Mouse (Mus musculus) frontal cortex, postnatal 25 days (tissue): ENCODE data around the gene Efhc1.

Source experiments
- DNase-seq, 2 experiments: peaks; one replicate each; pipeline ENCODE4 v3.0.0; 2022; ENCODE audit warnings: low spot score in 2 of 2

Gene Efhc1

GRCm38 (mm10) chr1:20951799-20952198 lies 373 bp downstream of the Efhc1 start:
- no peak for DNase-seq

GRCm38 (mm10) chr1:20954876-20955275 lies 3.5 kb downstream of the Efhc1 start:
- DNase-seq, result no peak

DNA sequence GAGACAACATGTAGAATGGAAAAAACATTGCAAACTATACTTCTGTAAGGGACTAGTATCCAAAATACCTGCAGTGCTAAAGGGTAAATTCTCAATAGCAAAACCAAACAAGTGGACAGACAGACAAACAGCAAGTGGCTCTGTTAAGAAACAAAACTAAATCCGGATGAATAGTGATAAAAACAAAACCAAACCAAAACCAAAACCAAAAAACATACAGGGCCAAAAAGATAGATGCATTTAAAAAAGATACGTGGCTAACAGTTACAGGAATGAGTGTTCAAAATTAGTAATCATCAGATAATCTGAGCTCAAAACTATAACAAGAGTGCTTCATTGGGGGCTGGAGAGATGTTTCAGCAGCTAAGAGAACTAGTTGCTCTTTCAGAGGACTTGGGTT lies 18.2 kb downstream of the Efhc1 start:
- DNase-seq, result no peak

DNA sequence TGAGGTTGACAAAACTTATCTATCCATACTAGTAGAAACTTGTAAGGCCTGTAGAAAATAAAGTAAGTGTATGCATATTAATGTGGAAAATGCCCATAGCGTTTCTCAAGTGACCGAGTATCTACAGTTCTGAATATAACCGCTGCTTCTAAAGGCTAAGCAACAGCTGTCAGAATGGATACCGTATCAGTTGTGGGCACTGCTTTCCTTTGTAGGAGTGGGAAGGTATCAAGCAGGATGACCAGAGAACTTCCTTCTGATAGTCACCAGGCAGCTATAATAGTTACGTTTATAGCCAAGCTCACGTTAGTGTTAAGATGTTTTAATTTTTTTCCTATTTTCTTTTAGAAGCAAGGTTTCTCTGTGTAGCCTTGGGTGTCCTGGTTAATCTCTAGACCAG lies 22.0 kb downstream of the Efhc1 start:
- no peak for DNase-seq

DNA sequence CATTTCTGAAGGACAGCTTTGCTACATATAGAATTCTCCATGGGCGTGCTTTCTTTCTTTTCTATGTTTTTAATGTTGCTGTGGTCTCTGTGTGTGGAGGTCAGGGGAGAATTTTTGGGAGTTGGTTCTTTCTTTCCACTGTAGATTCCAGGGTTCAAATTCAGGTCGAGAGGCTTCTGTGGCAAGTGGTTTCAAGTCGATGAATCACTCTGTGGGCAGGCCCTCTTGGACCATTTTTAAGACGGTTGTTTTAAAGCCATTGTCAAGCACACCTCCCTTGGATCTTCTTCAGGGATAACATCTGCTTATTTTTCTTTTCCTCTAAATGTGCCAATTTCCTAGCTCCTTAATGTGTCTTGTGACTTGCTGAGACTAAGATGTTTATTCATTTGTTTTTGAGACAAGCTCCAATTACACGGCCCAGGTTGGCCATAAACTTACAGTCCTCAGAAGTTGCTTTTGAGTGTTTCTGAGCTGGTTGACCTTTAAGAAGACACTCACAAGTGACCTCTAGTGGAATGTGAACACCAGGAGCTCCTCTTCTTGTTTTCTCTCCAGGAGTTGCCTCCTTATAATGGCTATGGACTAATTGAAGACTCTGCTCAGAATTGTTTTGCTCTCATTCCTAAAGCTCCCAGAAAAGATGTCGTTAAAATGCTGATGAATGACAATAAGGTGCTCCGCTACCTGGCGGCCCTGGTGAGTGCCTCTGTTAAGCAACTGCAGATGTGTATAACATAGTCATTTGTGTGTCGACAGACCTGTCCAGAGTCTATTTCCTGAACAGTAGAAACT lies 23.1 kb downstream of the Efhc1 start:
- DNase-seq, result no peak

- DNase-seq, result no peak
These were observed 29.1 kb downstream of the Efhc1 start for GRCm38 (mm10) chr1:20980553-20980952.

- DNase-seq, result no peak
These were observed 30.3 kb downstream of the Efhc1 start for GRCm38 (mm10) chr1:20981764-20982163.

DNA sequence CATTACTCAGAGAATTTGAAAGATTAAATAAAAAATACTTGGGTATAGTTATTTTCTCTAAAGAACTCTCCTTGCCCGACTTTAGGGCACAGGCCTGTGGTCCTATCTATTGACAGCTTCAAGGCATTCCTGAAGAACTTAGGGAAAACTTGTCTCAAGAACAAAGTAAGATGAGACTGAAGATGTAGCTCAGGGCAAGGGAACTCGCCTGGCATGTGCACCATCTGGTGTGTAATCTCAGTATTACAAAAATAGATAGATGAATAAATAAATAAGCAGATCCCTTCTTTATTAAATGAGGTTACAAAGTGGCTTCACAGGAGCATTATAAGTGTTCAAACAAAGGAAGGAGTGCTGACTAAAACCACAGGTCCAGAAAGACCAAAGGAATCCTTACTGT lies 32.7 kb downstream of the Efhc1 start:
- no peak for DNase-seq

- no peak for DNase-seq
These were observed 33.2 kb downstream of the Efhc1 start for GRCm38 (mm10) chr1:20984582-20984981.

GRCm38 (mm10) chr1:20986378-20987056 lies 35.1 kb downstream of the Efhc1 start:
- DNase-seq, result no peak

GRCm38 (mm10) chr1:20989461-20990083 lies 38.1 kb downstream of the Efhc1 start:
- no peak for DNase-seq

- no peak for DNase-seq
These were observed 42.3 kb downstream of the Efhc1 start for GRCm38 (mm10) chr1:20993690-20994089.

GRCm38 (mm10) chr1:20994338-20994737 lies 42.9 kb downstream of the Efhc1 start:
- DNase-seq, result no peak

DNA sequence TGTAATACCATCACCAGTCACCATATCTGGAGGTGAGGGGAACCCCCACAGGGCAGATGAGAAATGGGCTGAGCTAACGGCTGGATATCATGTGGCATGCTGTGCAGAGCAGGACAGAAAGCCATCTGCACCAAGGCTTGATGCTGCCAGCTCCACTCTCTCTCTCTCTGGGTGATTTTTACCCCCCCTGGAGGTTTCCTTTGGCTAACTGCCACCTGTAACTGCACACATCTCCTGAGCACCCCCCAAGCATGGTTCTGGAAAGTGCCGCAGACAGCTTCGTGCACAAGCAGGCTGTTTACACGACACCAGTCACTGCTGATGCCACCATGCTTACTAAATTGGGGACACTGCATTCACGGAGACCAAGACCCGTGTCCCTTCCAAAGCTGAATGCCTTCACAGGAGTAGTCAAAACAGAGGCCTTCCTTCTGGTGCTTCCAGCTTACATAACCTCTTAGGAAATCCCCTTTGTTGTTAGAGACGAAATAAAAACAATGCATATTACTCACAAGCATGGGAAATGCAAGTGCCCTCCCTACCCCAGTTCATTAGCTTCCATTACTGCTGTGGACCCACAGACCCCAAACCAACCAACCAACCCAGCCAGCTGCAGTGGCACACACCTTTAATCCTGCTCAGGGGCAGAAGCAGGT lies 44.0 kb downstream of the Efhc1 start:
- no peak for DNase-seq

DNA sequence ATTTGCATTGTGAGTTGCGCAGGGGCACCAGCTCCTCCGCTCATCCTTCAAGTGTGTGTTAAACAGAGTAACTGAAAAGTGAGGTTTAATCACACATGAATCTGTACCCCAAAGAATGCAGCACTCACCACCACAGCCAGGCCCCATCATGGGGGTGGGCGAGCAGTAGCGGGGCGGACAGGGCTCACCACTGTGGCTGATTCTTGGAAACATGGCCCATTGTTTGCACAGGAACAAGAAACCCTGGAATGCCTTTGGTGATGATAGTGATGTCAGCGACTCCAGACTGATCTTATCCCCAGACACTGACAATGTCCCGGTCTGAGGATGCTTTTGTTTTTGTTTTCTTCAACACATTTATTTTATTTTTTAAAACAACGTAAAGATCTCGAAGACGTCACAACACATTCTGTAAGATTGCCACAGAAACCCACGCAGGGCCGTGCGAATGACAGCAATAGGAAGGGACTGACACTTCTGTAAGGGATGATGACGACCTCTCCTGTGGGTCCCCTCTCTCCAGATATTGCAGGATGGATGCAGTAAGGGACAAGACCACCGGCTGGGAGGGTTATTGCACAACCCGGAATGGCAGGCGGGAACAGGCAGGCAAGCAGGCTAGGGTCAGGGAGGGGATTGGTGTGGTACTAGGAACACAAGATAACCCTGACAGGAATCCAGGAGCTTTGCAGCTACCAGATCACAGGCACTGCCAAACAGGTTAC lies 45.3 kb downstream of the Efhc1 start:
- no peak for DNase-seq

DNA sequence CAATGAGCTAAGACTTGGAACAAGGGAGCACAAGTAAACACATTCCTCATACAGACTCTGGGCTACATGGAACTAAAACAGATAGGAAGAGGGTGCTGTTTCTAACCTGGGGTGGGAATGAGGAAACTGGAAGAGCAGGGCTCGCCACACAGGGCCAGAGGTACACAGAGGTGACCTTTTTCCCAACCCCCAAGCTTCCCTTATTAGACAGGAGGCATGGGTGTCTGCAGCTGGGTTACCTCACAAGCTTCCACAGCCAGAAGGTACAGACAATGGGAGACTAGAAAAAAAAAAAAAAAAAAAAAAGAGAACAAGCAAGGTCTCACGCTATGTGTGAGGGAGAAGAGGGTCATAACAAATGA lies 45.9 kb downstream of the Efhc1 start:
- DNase-seq, result no peak

GRCm38 (mm10) chr1:20997881-20998389 lies 46.5 kb downstream of the Efhc1 start:
- no peak for DNase-seq

DNA sequence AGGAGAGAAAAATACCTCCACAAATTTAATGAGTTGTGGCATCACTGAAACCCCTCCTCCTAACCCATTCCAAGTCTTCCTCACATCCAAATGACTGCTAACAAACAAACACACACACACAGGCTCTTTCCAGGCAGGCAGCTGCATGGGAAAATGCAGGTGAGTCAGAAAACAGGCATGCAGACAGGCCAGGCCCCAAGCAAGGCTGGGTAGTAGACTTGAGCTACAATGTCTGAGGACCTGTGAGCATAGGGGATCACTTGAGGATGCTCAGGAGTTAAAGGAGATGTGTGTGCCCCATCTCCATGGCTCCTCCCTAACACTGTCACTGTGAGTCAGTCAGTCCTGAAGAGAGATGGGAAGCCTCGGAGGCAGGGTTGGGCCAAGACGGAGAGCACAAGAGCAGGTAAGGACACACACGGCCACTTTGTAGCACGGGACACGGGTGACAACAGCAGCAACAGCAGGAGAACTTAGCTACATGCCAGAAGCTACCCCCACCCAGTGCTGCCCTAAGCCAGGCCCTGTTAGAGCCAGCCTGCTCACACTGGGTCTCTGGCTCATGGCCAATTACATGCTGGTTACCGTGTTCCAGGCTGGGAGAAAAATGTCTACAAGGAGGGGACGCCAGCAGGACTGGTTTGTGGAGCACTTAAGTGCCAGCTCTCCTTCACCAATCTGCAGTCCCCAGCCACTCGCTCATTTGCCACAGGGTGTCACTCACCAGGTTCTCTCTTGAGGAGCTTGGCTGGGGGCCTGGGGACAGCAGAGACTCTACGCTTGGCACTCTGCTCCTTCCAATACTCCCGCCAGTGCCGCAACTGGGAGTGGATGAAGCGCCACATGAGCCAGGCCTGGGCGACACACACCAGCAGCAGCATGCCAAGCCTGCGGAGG lies 51.1 kb downstream of the Efhc1 start:
- no peak for DNase-seq

DNA sequence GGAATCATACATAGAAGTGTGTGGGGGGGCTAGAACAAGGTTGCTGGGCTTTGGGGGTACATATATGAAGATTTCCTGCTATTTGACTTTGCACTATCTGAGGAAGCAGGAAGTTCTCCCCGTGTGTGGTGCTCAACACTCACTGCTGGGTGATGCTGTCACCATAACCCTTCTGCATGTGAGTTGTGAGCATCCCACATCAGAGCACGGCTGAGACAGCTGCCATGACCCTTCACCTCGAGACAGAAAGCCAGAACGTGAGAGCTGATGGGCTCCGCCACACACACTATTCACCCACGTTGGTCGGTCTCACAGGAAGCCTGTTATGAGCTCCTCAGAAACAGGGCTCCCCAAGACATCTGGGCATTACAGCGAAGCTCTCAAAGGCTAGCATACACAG lies 53.2 kb downstream of the Efhc1 start:
- DNase-seq, result no peak

DNA sequence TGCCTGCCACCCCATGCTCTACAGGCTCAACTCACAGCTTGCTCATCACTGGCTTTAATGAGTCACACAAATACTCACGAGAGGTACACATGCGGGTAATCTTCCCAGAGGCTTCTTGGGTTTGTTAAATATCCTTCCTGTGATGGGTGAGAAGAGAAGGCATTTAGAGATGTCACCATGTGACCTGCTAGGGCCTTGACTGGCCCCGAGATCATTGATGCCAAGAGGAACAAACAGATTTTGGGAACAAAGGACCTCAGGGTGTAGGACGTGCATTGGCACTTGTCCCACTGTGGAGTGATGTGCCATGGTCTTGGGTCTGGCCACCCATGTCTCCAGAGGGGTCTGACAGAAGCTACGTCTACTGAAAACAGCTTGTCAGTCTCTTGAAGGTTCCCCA lies 55.3 kb downstream of the Efhc1 start:
- no peak for DNase-seq
